Mouse (Mus musculus): ENCODE results near the gene Ndufaf3. TPM values are rescaled to one million over a fixed set of nuclear protein-coding genes. Genes with fewer than 3 reads are reported as not detected.
A peak's percentile ranks its signal among the peaks of the same experiment; 100 is the strongest.
"Not testable (repeated sequence)": the region's sequence is repeated elsewhere in the genome, so short reads cannot be mapped to it uniquely, and the experiment has no call there.

Gene Ndufaf3
- 23.1 and 28.3 TPM in 2 replicates for polyA plus RNA-seq (2012; rRNA removed)
- polyA plus RNA-seq (2014; fragmentation: Nextera tagmentation; extraction: Ambion mirVana) = 40.9 and 42.7 TPM in 2 replicates

DNA sequence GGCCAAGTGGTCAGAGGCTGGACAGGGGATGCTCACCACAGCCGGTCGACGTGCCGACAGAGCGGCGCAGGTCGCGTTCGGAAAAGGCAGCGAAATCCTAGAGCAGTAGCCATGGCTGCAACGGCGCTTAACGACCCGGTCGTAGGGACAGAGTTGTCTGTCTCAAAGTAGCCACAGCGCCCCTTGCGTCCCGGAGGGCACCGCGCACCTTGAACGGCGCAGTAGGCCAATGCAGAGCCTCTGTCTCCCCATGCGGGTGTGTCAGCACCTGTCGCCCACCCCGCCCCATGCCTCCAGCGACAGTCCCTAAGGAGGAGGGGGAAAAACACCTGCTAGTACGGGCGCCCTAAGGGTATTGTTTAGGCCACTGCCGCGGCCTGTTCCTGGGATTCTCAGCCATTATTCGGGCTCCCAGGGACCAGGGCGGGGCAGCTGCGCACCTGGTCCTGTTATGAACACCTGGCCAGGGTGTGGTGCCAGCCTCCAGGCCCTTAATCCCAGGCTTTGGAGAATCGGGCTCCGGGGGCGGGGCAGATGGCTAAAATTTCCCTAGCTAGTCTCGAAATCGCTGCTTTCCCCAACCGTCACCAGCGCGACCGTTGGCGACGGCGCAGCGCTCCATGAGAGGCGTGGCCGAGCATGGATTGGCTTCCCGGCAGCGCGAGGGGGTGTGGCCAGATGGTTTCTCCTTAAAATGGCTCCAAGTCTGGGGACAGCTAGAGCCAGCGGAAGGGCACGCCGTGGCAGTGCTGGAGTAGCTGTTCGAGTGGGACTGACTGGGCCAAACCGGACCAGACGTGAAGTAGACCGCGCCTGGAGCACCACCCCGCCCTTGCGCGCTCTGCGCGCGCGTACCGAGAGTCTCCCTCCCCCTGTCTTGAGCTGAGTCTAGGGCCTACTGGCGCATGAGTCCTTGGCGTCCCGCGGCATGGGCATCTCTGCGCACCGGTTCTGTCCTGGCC lies at the start of gene Ndufaf3:
Gene Ndufaf3, minus strand, starts transcription at position 620 of the 962 bp plus-strand sequence.
- Histone ChIP-seq H3K4me2 (replicated peaks; ENCODE audit: low read depth, low read length, severe bottlenecking) (peak within 1 kb of the TSS; percentile 83), H3K9me3 (ENCODE audit: control insufficient read depth, low read length) (no peaks in the 10 kb centered on the region), H3K4me1 (ENCODE audit: control insufficient read depth, insufficient read depth, low read length) (peaks cover 16% of the 10 kb centered on the region), H3K4me3 (replicated peaks; ENCODE audit: low read length) (peak within 1 kb of the TSS; percentile 67), H3K36me3 (ENCODE audit: control insufficient read depth, insufficient read depth, low read length) (peaks cover 48% of the 10 kb centered on the region), H3K27ac (replicated peaks; ENCODE audit: low read depth, low read length) (peak within 1 kb of the TSS; percentile 75), H3K9ac (ENCODE audit: low read depth, low read length, severe bottlenecking) (peak within 1 kb of the TSS; percentile 74), H3K27me3 (ENCODE audit: control insufficient read depth, insufficient read depth, low read length) (no peaks in the 10 kb centered on the region)
- TF ChIP-seq POLR2A (IDR thresholded peaks at IDR 0.05; ENCODE audit: borderline replicate concordance, extremely low read depth, insufficient read depth, insufficient read length) = peak; percentile 58; the same call in 1 of the 2 replicates
- ATAC-seq (ENCODE audit: low FRiP score, low read depth) = peak; percentile 87
- WGBS = under 1% methylated on average over 67 of the region's 73 CpGs
- DNase-seq (ENCODE audit: low spot score) = peak; percentile 96

DNA sequence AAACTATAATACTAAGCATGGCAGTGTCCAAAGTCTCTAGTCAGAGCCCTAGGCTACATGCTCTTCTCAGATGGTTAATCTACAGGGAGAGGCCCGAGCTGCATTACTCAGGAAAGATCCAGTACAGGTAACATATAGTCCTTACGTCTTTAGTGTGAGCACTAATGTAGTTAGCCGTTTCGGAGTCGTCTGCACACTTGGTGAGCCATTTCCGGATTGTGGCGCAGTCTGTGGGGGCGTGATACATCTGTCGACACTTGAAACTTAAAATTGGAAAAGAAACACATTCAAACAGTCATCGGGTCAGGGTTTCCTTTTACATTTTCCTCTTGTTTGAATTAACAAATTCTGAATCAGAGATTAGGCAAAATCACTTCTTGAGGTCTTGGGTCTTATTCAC lies 44.3 kb upstream of the Ndufaf3 start:
- TF ChIP-seq POLR2A (IDR thresholded peaks at IDR 0.05; ENCODE audit: borderline replicate concordance, extremely low read depth, insufficient read depth, insufficient read length) = no peak
- Histone ChIP-seq H3K4me1 (ENCODE audit: control insufficient read depth, insufficient read depth, low read length) (no peaks in the 10 kb centered on the region), H3K27ac (replicated peaks; ENCODE audit: low read depth, low read length) (no peak overlapping the region), H3K9ac (ENCODE audit: low read depth, low read length, severe bottlenecking) (no peak overlapping the region), H3K27me3 (ENCODE audit: control insufficient read depth, insufficient read depth, low read length) (no peaks in the 10 kb centered on the region), H3K4me3 (replicated peaks; ENCODE audit: low read length) (no peak overlapping the region), H3K4me2 (replicated peaks; ENCODE audit: low read depth, low read length, severe bottlenecking) (no peak overlapping the region), H3K9me3 (ENCODE audit: control insufficient read depth, low read length) (no peaks in the 10 kb centered on the region), H3K36me3 (ENCODE audit: control insufficient read depth, insufficient read depth, low read length) (peaks cover 96% of the 10 kb centered on the region)
- 95% methylated on average over 10 of the region's 10 CpGs for WGBS
- ATAC-seq (ENCODE audit: low FRiP score, low read depth) (no peak), DNase-seq (ENCODE audit: low spot score) (no peak)

DNA sequence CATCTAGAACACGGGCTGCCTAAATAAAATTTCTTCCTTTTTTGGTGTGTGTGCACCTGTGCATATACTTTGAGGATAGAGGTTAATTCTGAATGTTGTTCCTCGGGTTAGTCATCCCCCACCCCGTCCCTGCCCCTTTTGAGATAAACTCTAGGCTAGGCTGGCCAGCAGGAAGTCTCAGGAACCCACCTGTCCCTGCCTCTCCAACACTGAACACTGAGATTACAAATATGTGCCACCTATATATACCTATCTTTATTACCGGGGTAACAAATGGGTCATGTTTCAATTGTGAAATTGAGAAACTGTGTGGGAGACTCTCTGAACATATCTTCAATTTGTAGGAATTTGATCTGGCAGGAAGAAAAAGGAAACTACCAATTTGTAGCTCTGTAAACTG lies 41.7 kb upstream of the Ndufaf3 start:
- DNase-seq (ENCODE audit: low spot score) = no peak
- Histone ChIP-seq H3K36me3 (ENCODE audit: control insufficient read depth, insufficient read depth, low read length) (peaks cover 96% of the 10 kb centered on the region), H3K9ac (ENCODE audit: low read depth, low read length, severe bottlenecking) (no peak overlapping the region), H3K27me3 (ENCODE audit: control insufficient read depth, insufficient read depth, low read length) (no peaks in the 10 kb centered on the region), H3K4me1 (ENCODE audit: control insufficient read depth, insufficient read depth, low read length) (no peaks in the 10 kb centered on the region), H3K27ac (replicated peaks; ENCODE audit: low read depth, low read length) (no peak overlapping the region), H3K9me3 (ENCODE audit: control insufficient read depth, low read length) (no peaks in the 10 kb centered on the region), H3K4me3 (replicated peaks; ENCODE audit: low read length) (no peak overlapping the region), H3K4me2 (replicated peaks; ENCODE audit: low read depth, low read length, severe bottlenecking) (no peak overlapping the region)
- TF ChIP-seq POLR2A (IDR thresholded peaks at IDR 0.05; ENCODE audit: borderline replicate concordance, extremely low read depth, insufficient read depth, insufficient read length) = no peak
- 90% methylated on average over 4 of the region's 4 CpGs for WGBS
- no peak for ATAC-seq (ENCODE audit: low FRiP score, low read depth)

DNA sequence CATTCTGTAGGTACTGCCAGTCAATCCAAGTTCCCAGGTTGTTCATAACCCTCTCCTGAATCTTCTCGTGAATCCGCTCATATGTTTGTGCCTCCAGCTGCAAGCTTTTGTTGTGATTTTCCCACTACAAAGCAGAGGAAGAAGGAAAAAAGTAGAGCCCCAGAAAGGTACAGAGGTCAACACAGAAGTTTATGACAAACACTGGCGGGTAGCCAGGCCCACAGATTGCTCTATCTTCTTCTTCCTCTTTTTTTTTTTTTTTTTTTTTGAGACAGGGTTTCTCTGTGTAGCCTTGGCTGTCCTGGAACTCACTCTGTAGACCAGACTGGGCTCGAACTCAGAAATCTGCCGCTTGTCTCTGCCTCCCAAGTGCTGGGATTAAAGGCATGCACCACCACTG lies 40.7 kb upstream of the Ndufaf3 start:
- not testable (repeated sequence) for H3K4me1 ChIP-seq (ENCODE audit: control insufficient read depth, insufficient read depth, low read length); H3K27me3 ChIP-seq (ENCODE audit: control insufficient read depth, insufficient read depth, low read length); H3K4me2 ChIP-seq (replicated peaks; ENCODE audit: low read depth, low read length, severe bottlenecking); DNase-seq (ENCODE audit: low spot score); H3K9ac ChIP-seq (ENCODE audit: low read depth, low read length, severe bottlenecking); H3K4me3 ChIP-seq (replicated peaks; ENCODE audit: low read length); H3K27ac ChIP-seq (replicated peaks; ENCODE audit: low read depth, low read length); ATAC-seq (ENCODE audit: low FRiP score, low read depth); H3K9me3 ChIP-seq (ENCODE audit: control insufficient read depth, low read length)
- H3K36me3 ChIP-seq (ENCODE audit: control insufficient read depth, insufficient read depth, low read length) = peaks cover 97% of the 10 kb centered on the region
- WGBS = 88% methylated on average over 5 of the region's 5 CpGs

DNA sequence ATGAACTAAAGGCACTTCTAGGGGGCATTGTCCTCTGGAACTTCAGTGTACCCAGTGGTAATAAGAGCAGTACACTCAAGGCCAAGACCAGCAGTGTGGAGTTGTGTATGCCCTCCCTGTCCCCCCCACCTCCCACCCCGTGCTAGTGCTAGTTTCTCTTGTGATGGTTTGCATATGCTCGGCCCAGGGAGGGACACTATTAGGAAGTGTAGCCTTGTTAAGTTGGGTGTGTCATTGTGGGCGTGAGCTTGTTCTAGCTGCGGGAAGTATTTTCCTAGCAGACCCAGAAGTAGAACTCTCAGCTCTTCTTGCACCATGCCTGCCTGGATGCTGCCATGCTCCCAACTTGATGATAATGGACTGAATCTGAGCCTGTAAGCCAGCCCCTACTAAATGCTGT lies 34.8 kb upstream of the Ndufaf3 start:
- no peak overlapping the region for H3K27ac ChIP-seq (replicated peaks; ENCODE audit: low read depth, low read length)
- DNase-seq (ENCODE audit: low spot score) (no peak), ATAC-seq (ENCODE audit: low FRiP score, low read depth) (no peak)
- H3K27me3 ChIP-seq (ENCODE audit: control insufficient read depth, insufficient read depth, low read length) = no peaks in the 10 kb centered on the region
- H3K4me1 ChIP-seq (ENCODE audit: control insufficient read depth, insufficient read depth, low read length) = peaks cover 4% of the 10 kb centered on the region; the same call in 1 of the 2 replicates
- no peaks in the 10 kb centered on the region for H3K9me3 ChIP-seq (ENCODE audit: control insufficient read depth, low read length)
- H3K4me3 ChIP-seq (replicated peaks; ENCODE audit: low read length) = no peak overlapping the region
- no peak overlapping the region for H3K9ac ChIP-seq (ENCODE audit: low read depth, low read length, severe bottlenecking)
- peaks cover 43% of the 10 kb centered on the region for H3K36me3 ChIP-seq (ENCODE audit: control insufficient read depth, insufficient read depth, low read length)
- 86% methylated on average over 4 of the region's 4 CpGs for WGBS
- no peak overlapping the region for H3K4me2 ChIP-seq (replicated peaks; ENCODE audit: low read depth, low read length, severe bottlenecking)
- TF ChIP-seq POLR2A (IDR thresholded peaks at IDR 0.05; ENCODE audit: borderline replicate concordance, extremely low read depth, insufficient read depth, insufficient read length) = no peak

All from limb, embryonic 14.5 days (tissue).